Mouse (Mus musculus) liver, postnatal 0 days (tissue): ENCODE measurements around the gene Odf3l2.

Experiments used
- CTCF ChIP-seq: sonication (generic); IDR thresholded peaks from 2 replicates; pipeline ENCODE4 v1.5.1; 2016; ENCODE audit warnings: antibody characterized with exemption, low read depth
- EP300 ChIP-seq: IDR thresholded peaks from 2 replicates; pipeline ENCODE4 v1.6.1; 2016; ENCODE audit warnings: antibody characterized with exemption, low read depth, mild to moderate bottlenecking

DNA sequence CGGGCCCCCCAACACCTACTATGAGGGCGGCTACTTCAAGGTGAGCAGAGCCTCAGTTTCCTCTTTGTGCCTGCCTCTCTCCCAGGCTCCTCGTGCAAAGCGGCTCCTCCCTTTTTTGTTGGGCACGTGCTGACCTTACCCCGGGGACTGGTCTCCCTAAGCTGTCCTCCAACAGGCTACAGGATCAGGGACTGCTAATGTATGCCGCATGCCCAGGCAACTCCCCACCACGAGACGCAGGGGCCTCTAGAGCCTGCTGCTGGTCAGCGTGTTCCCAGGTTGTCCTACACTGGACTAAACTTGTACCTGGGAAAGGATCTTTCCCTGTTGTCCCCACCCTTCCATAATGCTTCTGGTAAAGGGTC, 37.0 kb upstream of the Odf3l2 start:
- TF ChIP-seq CTCF (no peak), EP300 (no peak)
